Mouse (Mus musculus) gastrocnemius, adult 18-20 months (tissue): ENCODE data around the gene Spop. TPM values are rescaled to one million over a fixed set of nuclear protein-coding genes. Genes with fewer than 3 reads are reported as not detected.

Source experiments
- DNase-seq: peaks from one replicate; pipeline ENCODE4 v3.0.0; 2021; ENCODE audit warnings: low spot score
- total RNA-seq, 2 experiments: library from RNA; stranded (reverse); gene quantifications; 2 replicates each; pipeline ENCODE4 v1.2.3; 2021

Gene Spop
- total RNA-seq, 2 experiments from 2014 or later: 162 to 171 TPM

DNA sequence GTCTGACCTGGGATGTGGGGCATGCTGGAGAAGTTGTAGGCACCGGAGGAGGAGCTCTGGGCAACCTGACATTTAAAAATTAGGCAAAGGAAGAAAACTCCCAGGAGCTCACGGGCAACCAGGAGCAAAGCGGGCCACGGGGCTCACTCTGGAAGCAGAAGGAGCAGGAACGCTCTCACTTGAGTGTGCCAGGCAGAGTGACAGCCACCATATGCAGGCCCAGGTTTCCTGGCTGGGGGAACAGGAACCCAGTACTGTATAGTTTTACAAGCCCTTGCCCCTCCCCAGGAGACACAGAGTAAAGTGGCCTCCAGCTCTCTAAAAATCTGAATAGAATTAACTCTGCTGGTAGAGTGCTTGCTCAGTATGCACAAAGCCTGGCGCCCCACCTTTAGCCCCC is 103.3 kb downstream of the Spop start:
- DNase-seq: no peak

DNA sequence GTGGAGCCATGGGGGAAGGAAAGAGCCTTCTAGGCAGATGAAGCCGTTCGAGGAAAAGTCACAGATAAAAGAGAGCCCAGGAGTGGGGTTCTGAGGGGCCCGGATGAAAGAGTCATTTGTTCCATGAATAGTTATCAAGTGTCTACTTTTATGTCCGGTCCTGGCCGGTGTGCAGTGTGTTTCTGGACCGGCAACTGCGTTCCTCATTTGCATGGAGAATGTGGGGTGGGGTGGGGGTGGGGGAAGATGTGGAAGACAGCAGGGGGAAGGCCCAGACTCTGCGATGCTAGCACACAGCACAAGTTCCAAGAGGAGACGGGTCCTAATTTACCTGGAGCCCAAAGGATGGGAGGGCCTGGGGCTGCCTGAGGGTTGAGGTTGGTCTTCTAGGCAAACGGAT is 105.4 kb downstream of the Spop start:
- no peak for DNase-seq

DNA sequence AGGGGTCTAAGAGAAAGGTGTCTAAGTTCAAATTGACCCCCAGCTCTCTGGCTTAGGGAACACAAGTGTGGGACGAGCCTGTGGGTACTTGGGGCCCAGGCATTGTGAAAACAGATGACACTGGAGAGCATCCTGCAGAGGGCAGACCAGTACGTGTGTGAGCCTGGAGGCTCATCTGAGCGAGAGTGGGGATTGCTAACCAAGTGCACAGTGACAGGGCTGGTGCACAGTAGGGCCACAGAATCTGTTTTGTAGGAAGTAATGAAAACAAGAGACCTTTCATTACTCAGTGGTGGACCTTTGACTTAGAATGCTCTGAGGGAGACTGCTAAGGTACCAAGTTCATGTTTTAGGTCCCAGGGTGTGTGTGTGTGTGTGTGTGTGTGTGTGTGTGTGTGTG is 106.1 kb downstream of the Spop start:
- no peak for DNase-seq

DNA sequence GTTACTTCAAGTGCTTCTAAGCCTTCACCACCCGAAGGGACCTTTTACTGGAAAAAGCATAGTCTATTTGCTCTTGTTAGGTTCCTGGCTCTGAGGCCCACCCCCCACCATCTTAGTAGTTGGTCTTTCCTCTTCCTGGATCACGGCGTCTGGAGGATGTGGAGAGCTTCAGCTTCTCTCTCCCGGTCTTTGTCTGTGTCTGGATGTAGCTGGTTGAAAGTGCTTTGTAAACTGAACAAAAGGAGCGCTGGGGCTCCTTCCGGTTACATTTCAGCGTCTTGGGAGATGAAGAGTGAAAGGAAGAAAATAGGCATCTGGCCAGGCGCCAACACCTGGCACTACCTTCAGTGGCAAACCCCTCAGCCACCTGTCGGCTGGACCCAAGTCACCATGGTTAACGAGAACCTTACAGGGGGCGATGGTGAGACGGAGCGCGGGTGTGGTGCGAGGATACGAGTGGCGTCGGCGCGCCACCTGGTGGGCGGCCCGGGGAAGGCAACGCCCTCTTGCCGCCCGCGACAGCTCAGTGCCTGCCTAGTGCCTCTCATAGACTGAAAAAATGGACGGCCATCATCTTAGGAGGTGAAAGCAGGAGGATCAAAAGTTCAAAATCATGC is 106.7 kb downstream of the Spop start:
- DNase-seq: peak; percentile 84

DNA sequence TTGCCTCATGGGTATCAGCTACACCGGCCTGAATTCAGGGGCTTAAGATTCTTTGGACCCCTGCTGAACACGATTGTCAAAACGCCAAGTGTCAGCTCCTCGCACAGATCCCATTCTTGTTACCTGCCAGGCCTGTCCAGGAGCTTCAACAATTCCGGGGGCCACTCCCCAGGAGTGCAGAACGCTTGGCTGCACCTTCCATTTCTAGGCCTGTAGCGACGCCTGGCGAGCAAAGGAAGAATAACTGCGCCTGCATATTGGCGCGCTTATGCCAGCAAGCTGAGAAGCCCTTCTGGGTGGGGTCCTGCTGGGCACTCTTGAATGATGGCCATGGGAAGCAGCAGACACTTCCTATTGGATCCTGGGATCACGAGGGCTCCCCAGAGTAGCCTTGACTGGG is 107.7 kb downstream of the Spop start:
- peak; percentile 79 for DNase-seq

DNA sequence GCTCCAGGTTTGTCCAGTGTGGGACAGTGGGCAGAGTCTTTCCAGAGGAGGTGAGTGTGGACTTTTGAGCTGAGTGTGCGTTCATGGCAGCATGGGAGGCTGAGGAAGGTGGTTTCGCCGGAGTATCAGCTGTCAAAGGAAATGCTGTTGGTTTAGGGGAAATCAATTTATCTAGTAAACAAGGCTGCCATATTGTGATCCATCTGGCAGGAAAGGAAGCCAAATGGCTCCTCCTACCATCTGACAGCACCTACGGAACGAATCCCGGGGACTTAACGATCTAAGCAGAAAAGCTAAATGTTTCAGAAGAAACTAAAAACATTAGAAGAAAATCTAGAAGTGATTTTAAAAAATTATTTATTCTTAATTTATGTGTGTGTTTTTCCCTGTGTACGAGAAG is 113.4 kb downstream of the Spop start:
- no peak for DNase-seq

DNA sequence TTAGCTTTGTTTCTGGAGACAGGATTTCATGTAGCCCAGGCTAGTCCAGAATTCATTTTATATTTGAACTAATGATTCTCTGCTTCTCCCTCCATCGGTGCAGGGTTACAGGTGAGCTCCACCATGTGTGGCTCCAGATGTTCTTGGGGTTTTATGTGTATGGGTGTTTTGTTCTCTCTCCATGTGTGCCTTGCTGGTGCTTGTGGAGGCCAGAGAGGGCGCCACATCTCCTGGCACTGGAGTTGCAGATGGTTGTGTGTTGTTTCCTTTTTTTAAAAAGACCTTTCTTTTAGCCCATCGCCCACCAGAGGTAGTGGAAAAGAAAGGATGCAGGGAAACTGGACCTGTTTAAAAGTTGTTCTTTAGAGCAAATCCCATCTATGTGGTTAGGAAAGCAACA is 114.4 kb downstream of the Spop start:
- no peak for DNase-seq

DNA sequence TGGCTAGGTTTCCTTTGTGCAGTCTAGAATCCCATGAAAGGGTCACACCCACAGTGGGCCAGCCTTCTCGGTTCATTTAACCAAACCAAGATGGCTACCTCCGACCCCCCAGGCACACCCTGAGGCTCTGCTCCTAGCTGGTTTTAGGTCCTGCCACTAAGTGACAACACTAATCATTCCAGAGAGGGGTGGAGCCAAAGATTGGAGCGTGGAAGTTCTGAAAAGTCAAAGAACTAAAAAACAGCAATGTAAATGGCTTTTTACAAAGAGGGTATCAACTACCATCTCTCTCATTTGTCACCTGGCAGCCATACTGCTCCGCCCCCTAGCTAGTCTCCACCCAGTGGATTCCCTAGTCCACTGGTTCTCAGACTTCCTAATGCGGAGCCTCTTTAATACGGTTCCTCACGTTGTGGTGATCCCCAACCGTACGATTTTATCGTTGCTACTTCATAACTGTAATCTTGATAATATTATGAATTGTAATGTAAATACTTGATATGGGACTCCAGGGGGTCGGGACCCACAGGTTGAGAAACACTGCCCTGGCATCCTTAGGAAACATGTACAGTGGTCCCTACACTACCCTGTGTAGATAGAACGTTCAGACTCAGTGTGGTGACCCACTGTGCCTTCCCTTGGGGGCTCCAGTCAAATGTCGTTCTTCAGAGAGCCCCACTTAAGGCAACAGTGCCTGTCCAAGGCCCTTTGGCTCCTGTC is 118.6 kb downstream of the Spop start:
- no peak for DNase-seq

DNA sequence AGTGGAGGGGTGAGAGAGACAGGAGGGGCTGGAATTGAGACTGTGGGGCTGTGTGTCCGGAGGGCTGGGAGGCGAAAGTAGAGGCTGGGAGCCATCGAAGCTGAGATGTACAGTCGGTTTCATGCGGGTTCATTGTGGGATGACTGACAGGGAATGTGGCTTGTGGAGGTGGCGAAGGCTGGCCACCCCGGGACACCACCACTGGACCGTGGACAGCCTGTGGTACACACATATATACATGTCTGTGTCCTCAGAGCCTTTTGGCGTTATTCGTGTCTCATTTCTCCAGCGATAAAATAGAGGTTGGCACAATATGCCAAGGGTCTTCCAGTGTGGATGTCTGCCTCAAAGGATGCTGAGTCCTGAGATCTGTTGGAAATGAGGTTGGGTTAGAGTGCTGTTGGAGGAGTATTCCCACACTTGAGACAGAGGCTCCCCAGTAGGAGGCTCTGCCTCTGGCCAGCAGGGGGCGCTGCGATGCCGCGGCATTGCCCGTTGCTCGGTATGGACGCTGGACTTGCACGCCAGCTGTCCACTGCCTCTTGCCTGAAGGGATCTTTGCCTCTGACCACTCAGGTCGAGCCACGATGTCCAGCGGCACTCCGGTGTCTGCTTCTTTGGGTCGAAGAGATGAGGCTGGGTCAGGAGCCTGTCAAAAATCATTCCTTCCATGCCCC is 119.7 kb downstream of the Spop start:
- DNase-seq: peak; percentile 90

DNA sequence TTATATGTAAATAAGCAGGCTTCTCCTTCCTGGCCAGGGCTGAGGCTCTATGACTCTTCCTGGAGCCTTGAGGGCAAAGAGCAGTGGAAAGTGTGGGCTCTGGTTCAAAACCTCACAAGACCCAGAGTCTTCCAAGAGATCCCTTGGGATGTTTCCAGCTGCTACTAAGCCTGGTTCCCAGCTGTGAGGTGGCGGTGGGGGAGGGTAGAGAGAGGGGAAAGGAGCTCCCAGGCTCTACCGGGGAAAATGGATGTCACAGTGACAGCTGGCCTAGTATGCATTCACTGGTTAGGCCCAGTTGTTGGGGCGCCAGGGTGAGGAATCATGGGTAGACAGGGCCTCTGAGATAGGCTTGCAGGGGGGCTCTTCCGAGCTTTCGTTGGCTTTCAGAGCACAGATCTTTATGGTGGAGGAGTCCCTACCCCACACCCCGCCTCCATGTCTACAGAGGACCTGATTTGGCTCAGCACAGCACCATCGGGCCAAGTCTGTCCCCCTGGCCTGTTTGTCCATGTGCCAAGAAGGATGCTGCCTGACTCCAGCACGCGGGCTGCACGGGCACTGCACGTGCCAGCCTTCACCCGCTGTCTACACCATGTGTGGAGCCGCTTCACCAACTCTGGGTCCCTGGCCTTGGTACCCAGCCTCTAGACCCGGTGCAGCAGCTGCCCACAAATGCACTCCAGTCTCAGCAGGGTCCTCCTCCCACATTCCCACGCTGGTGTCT is 124.7 kb downstream of the Spop start:
- DNase-seq: no peak

DNA sequence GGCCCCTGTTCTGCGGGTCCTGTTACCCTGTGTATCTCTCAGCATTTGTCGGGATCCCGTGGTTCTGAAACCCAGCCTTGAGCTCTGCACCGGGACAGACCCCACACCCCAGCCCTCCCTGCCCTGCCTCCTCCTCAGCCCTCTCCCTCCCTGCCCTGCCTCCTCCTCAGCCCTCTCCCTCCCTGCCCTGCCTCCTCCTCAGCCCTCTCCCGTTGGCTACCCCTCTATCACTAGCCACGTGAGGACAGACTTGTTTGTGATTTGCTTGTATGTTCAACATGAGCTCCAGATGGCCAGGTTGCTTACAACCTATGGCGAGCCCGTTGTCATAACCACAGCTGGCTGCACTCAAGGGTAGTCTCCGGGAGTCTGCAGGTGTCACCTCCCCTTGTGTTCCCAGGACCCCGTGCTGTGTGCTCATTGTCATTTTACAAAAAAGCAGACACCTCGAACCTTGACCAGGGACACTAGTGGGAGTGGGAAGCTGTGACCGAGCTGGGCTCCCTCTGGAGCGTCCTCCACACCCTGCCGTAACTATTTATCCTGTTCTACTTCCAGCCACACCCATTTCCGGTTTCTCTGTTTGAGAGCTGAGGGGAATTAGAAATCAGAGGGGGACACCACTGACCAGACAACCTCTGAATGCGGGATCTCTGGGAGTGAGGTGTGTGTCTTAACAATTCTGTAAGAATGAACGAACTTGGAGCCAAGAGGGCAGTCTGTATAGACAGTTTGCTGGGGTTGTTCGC is 126.9 kb downstream of the Spop start:
- DNase-seq: no peak

Other genes with a start within 250 kb of the Spop start
- not detected for gene Tac4, start 152.6 kb upstream of the Spop start, total RNA-seq
- 10 to 100 TPM; 19.7 to 23.9 TPM for gene Kat7, start 103.8 kb upstream of the Spop start, total RNA-seq
- gene Fam117a, start 77.1 kb upstream of the Spop start, total RNA-seq: 1 to 10 TPM; 1.6 to 2.6 TPM
- gene Slc35b1, start 29.4 kb upstream of the Spop start, total RNA-seq: 10 to 100 TPM; 43.9 to 44.1 TPM
- under 1 TPM; 0.27 to 0.33 TPM for gene Nxph3, start 100.5 kb downstream of the Spop start, total RNA-seq
- gene Ngfr, start 173.7 kb downstream of the Spop start, total RNA-seq: under 1 TPM; 0.34 to 0.38 TPM